Mouse (Mus musculus) spleen, postnatal 10 days (tissue): ENCODE results near the gene Lrfn3.

Experiments
- DNase-seq, 2 experiments: peaks; one replicate each; pipeline ENCODE4 v3.0.0; 2021 to 2022; ENCODE audit warnings: low spot score in 2 of 2

Gene Lrfn3

GRCm38 (mm10) chr7:30346635-30347379 lies 15.8 kb downstream of the Lrfn3 start:
- DNase-seq, result peak; percentile 45 to 82

- no peak for DNase-seq
Observed at GRCm38 (mm10) chr7:30339432-30340109, 23.0 kb downstream of the Lrfn3 start.

- DNase-seq, result peak; percentile 25 to 76
Observed at GRCm38 (mm10) chr7:30336384-30336783, 26.2 kb downstream of the Lrfn3 start.

GRCm38 (mm10) chr7:30335688-30336087 lies 26.9 kb downstream of the Lrfn3 start:
- no peak for DNase-seq

GRCm38 (mm10) chr7:30334563-30334962 lies 28.0 kb downstream of the Lrfn3 start:
- no peak for DNase-seq

- DNase-seq, result no peak
Observed at GRCm38 (mm10) chr7:30333436-30333835, 29.1 kb downstream of the Lrfn3 start.

- DNase-seq, result no peak
Observed at GRCm38 (mm10) chr7:30332622-30333259, 29.8 kb downstream of the Lrfn3 start.

GRCm38 (mm10) chr7:30331887-30332286 lies 30.7 kb downstream of the Lrfn3 start:
- peak in 1 of 2 experiments; percentile 80 for DNase-seq

GRCm38 (mm10) chr7:30328379-30328778 lies 34.2 kb downstream of the Lrfn3 start:
- no peak for DNase-seq

- DNase-seq, result no peak
Observed at GRCm38 (mm10) chr7:30327140-30327539, 35.4 kb downstream of the Lrfn3 start.

GRCm38 (mm10) chr7:30326427-30326826 lies 36.1 kb downstream of the Lrfn3 start:
- DNase-seq, result no peak

GRCm38 (mm10) chr7:30325364-30325763 lies 37.2 kb downstream of the Lrfn3 start:
- peak; percentile 54 to 80 for DNase-seq

GRCm38 (mm10) chr7:30324300-30324944 lies 38.1 kb downstream of the Lrfn3 start:
- no peak for DNase-seq

- DNase-seq, result no peak
Observed at GRCm38 (mm10) chr7:30323795-30324194, 38.8 kb downstream of the Lrfn3 start, which contains the start of gene Sdhaf1. TSS of gene Sdhaf1 (minus strand) at chr7:30323895.

GRCm38 (mm10) chr7:30322865-30323264 lies 39.7 kb downstream of the Lrfn3 start:
- no peak for DNase-seq

- peak; percentile 90 to 98 for DNase-seq
Observed at GRCm38 (mm10) chr7:30322285-30322667, 40.3 kb downstream of the Lrfn3 start.

GRCm38 (mm10) chr7:30321539-30322284 lies 40.9 kb downstream of the Lrfn3 start, which contains the start of gene E130208F15Rik:
TSS of gene E130208F15Rik (plus strand) at chr7:30321740.
- DNase-seq, result peak; percentile 53 to 80

- DNase-seq, result no peak
Observed at GRCm38 (mm10) chr7:30320946-30321345, 41.6 kb downstream of the Lrfn3 start.

GRCm38 (mm10) chr7:30318142-30318541 lies 44.4 kb downstream of the Lrfn3 start:
- DNase-seq, result no peak

- DNase-seq, result no peak
Observed at GRCm38 (mm10) chr7:30315559-30316529, 46.7 kb downstream of the Lrfn3 start.
